Mouse (Mus musculus) effector memory CD4-positive, alpha-beta T cell, adult 7 months (primary cell): ENCODE measurements around the gene Gm20458. TPM values are rescaled to one million over a fixed set of nuclear protein-coding genes. Genes with fewer than 3 reads are reported as not detected.

Source experiments
- polyA plus RNA-seq: library from polyadenylated mRNA; unstranded; fragments of 100-300 nt; shearing (Covaris generic); gene quantifications from one replicate; pipeline ENCODE4 v1.2.1, GENCODE M21; 2017

Gene Gm20458
- polyA plus RNA-seq: 11.7 TPM

GRCm38 (mm10) chr2:164460745-164461551, at the start of gene Gm20458:
Gm20458 (plus strand) TSS chr2:164460967.

GRCm38 (mm10) chr2:164443460-164444000, 17.2 kb upstream of the Gm20458 start, which contains the start of gene Sdc4:
Sdc4 (minus strand) TSS chr2:164443887.

GRCm38 (mm10) chr2:164456864-164457300, 3.9 kb upstream of the Gm20458 start, which contains the start of gene Sys1:
Sys1 (plus strand) TSS chr2:164456964.

GRCm38 (mm10) chr2:164473624-164474023, 12.9 kb downstream of the Gm20458 start, which contains the start of gene Trp53tg5:
Trp53tg5 (minus strand) TSS chr2:164473724.

GRCm38 (mm10) chr2:164485681-164486257, 25.0 kb downstream of the Gm20458 start, which contains the start of gene Dbndd2:
Dbndd2 (plus strand) TSS chr2:164486106.

GRCm38 (mm10) chr2:164496847-164497690, 36.3 kb downstream of the Gm20458 start, which contains the start of gene Pigt:
Pigt (plus strand) TSS chr2:164497520.

Other genes starting within 250 kb of the Gm20458 start
- gene Wfdc15b, start 239.3 kb upstream of the Gm20458 start, polyA plus RNA-seq: not detected
- gene Svs2, start 222.5 kb upstream of the Gm20458 start, polyA plus RNA-seq: not detected
- not detected for gene Svs3b, start 204.3 kb upstream of the Gm20458 start, polyA plus RNA-seq
- not detected for gene Svs4, start 182.5 kb upstream of the Gm20458 start, polyA plus RNA-seq
- gene Svs3a, start 171.7 kb upstream of the Gm20458 start, polyA plus RNA-seq: not detected
- not detected for gene Svs6, start 144.2 kb upstream of the Gm20458 start, polyA plus RNA-seq
- not detected for gene Svs5, start 128.2 kb upstream of the Gm20458 start, polyA plus RNA-seq
- gene Slpi, start 71.9 kb upstream of the Gm20458 start, polyA plus RNA-seq: 12.2 TPM
- gene Rbpjl, start 57.8 kb upstream of the Gm20458 start, polyA plus RNA-seq: 0.71 TPM
- gene Matn4, start 55.8 kb upstream of the Gm20458 start, polyA plus RNA-seq: 0.69 TPM
- gene Sdc4, start 17.1 kb upstream of the Gm20458 start, polyA plus RNA-seq: 0.63 TPM
- 86.9 TPM for gene Sys1, start 4.0 kb upstream of the Gm20458 start, polyA plus RNA-seq
- gene Trp53tg5, start 12.8 kb downstream of the Gm20458 start, polyA plus RNA-seq: 0.41 TPM
- gene Dbndd2, start 25.1 kb downstream of the Gm20458 start, polyA plus RNA-seq: 1.6 TPM
- gene Pigt, start 36.6 kb downstream of the Gm20458 start, polyA plus RNA-seq: 12.8 TPM
- gene Wfdc2, start 101.4 kb downstream of the Gm20458 start, polyA plus RNA-seq: not detected
- not detected for gene Spint3, start 112.5 kb downstream of the Gm20458 start, polyA plus RNA-seq
- 0.49 TPM for gene Wfdc6a, start 124.5 kb downstream of the Gm20458 start, polyA plus RNA-seq
- gene Eppin, start 132.6 kb downstream of the Gm20458 start, polyA plus RNA-seq: not detected
- gene Wfdc6b, start 152.6 kb downstream of the Gm20458 start, polyA plus RNA-seq: not detected
- not detected for gene Wfdc8, start 152.7 kb downstream of the Gm20458 start, polyA plus RNA-seq
- not detected for gene Wfdc16, start 177.8 kb downstream of the Gm20458 start, polyA plus RNA-seq
- not detected for gene Wfdc10, start 195.1 kb downstream of the Gm20458 start, polyA plus RNA-seq
- gene Wfdc9, start 195.6 kb downstream of the Gm20458 start, polyA plus RNA-seq: not detected
- gene Wfdc11, start 213.1 kb downstream of the Gm20458 start, polyA plus RNA-seq: not detected
- gene Wfdc13, start 224.1 kb downstream of the Gm20458 start, polyA plus RNA-seq: 1.3 TPM
- not detected for gene Spint4, start 237.5 kb downstream of the Gm20458 start, polyA plus RNA-seq